11 mouse cellular contexts compared by ENCODE assay signal in genomic region chr5:88933454-88933853, GRCm38 (mm10). TPM values are rescaled to one million over a fixed set of nuclear protein-coding genes. Genes with fewer than 3 reads are reported as not detected.
DNase-seq lines count a peak whose midpoint lies in the region; ATAC-seq lines count a peak whose summit lies in the region.
"Had no signal": no experiment of that assay in that cellular context is flagged by ENCODE, and none has a peak within 500 bp of the region (broad histone marks: within the 10 kb centered on the region; RNA-seq: fewer than 3 reads in every experiment).

No protein-coding gene starts in this region.

- no peak for ATAC-seq in forebrain, embryonic 13.5 days
- ATAC-seq in forebrain, embryonic 11.5 days (replicated peaks; ENCODE audit: low FRiP score): no peak
- ATAC-seq in kidney, embryonic 16.5 days (ENCODE audit: low FRiP score, low TSS enrichment): no peak
- no peak for ATAC-seq in heart, embryonic 11.5 days (replicated peaks; ENCODE audit: insufficient number of reproducible peaks, low FRiP score, low TSS enrichment)
- ATAC-seq in midbrain, embryonic 14.5 days (ENCODE audit: low FRiP score, low TSS enrichment): no peak

- no peaks in the 10 kb centered on the region for H3K27me3 ChIP-seq in forebrain, embryonic 13.5 days
- no peaks in the 10 kb centered on the region for H3K27me3 ChIP-seq in forebrain, embryonic 11.5 days (ENCODE audit: control insufficient read depth, insufficient read depth, low read length)
- no peaks in the 10 kb centered on the region for H3K27me3 ChIP-seq in kidney, embryonic 16.5 days (ENCODE audit: insufficient read depth, low read length)
- no peaks in the 10 kb centered on the region for H3K27me3 ChIP-seq in heart, embryonic 11.5 days (ENCODE audit: control insufficient read depth, insufficient read depth, low read length)
- H3K27me3 ChIP-seq in midbrain, embryonic 14.5 days (ENCODE audit: control insufficient read depth, insufficient read depth, low read length): no peaks in the 10 kb centered on the region

- no peaks in the 10 kb centered on the region for H3K9me3 ChIP-seq in forebrain, embryonic 13.5 days (replicated peaks)
- H3K9me3 ChIP-seq in forebrain, embryonic 11.5 days (ENCODE audit: control insufficient read depth, low read length): no peaks in the 10 kb centered on the region
- H3K9me3 ChIP-seq in kidney, embryonic 16.5 days (ENCODE audit: low read length): no peaks in the 10 kb centered on the region
- no peaks in the 10 kb centered on the region for H3K9me3 ChIP-seq in heart, embryonic 11.5 days (replicated peaks; ENCODE audit: control insufficient read depth, low read length)
- H3K9me3 ChIP-seq in midbrain, embryonic 14.5 days (ENCODE audit: control insufficient read depth, low read length): no peaks in the 10 kb centered on the region
- H3K9me3 ChIP-seq: megakaryocyte, embryonic 14.5 days had no signal

- no peak for DNase-seq in forebrain, embryonic 11.5 days (ENCODE audit: low spot score)
- DNase-seq in kidney, postnatal 4 days: peak; percentile 44 to 54
- peak; percentile 22 for DNase-seq in midbrain, embryonic 14.5 days
- DNase-seq in cerebellum, postnatal 4 days (ENCODE audit: low spot score in 2 of 2): no peak
- no peak for DNase-seq in right cerebral cortex, postnatal 14 days
- DNase-seq: adrenal gland, adult 2 months; kidney, adult 18-20 months had no signal

- WGBS in forebrain, embryonic 13.5 days: 60% methylated on average over 7 of the region's 7 CpGs
- 74% methylated on average over 7 of the region's 7 CpGs for WGBS in forebrain, embryonic 11.5 days
- WGBS in kidney, embryonic 16.5 days: 53% methylated on average over 7 of the region's 7 CpGs
- WGBS in heart, embryonic 11.5 days (ENCODE audit: insufficient replicate concordance): 49% methylated on average over 7 of the region's 7 CpGs
- WGBS in midbrain, embryonic 14.5 days: 47% methylated on average over 7 of the region's 7 CpGs

- 0 out of 2 replicates have a peak overlapping the region, but pooled peaks have one; percentile 1 for H3K27ac ChIP-seq in forebrain, embryonic 13.5 days
- H3K27ac ChIP-seq in forebrain, embryonic 11.5 days (ENCODE audit: low read depth, low read length): no peak overlapping the region
- no peak overlapping the region for H3K27ac ChIP-seq in kidney, embryonic 16.5 days (ENCODE audit: low read length)
- H3K27ac ChIP-seq in heart, embryonic 11.5 days (ENCODE audit: low read depth, low read length): 0 out of 2 replicates have a peak overlapping the region, but pooled peaks have one; percentile 10
- no peak overlapping the region for H3K27ac ChIP-seq in midbrain, embryonic 14.5 days (replicated peaks; ENCODE audit: low read depth, low read length)

- H3K4me3 ChIP-seq in forebrain, embryonic 13.5 days: no peak overlapping the region
- H3K4me3 ChIP-seq in forebrain, embryonic 11.5 days (ENCODE audit: low read depth, low read length): no peak overlapping the region
- no peak overlapping the region for H3K4me3 ChIP-seq in kidney, embryonic 16.5 days (ENCODE audit: low read length)
- H3K4me3 ChIP-seq in heart, embryonic 11.5 days (ENCODE audit: low read depth, low read length): no peak overlapping the region
- no peak overlapping the region for H3K4me3 ChIP-seq in midbrain, embryonic 14.5 days (replicated peaks; ENCODE audit: low read depth, low read length)

- no peak overlapping the region for H3K4me2 ChIP-seq in forebrain, embryonic 13.5 days
- H3K4me2 ChIP-seq in forebrain, embryonic 11.5 days (ENCODE audit: low read depth, low read length, severe bottlenecking): no peak overlapping the region
- no peak overlapping the region for H3K4me2 ChIP-seq in kidney, embryonic 16.5 days (replicated peaks; ENCODE audit: low read depth, low read length)
- no peak overlapping the region for H3K4me2 ChIP-seq in heart, embryonic 11.5 days
- H3K4me2 ChIP-seq in midbrain, embryonic 14.5 days (ENCODE audit: low read length): peak overlapping the region; percentile 36

- peaks cover 32% of the 10 kb centered on the region for H3K4me1 ChIP-seq in forebrain, embryonic 13.5 days
- peaks cover 6% of the 10 kb centered on the region; the same call in 1 of the 2 replicates for H3K4me1 ChIP-seq in forebrain, embryonic 11.5 days (replicated peaks; ENCODE audit: control insufficient read depth, insufficient read depth, low read length)
- H3K4me1 ChIP-seq in kidney, embryonic 16.5 days (ENCODE audit: insufficient read depth, low read length): peaks cover 36% of the 10 kb centered on the region
- peaks cover 36% of the 10 kb centered on the region for H3K4me1 ChIP-seq in heart, embryonic 11.5 days (ENCODE audit: control insufficient read depth, insufficient read depth, low read length)
- peaks cover 11% of the 10 kb centered on the region for H3K4me1 ChIP-seq in midbrain, embryonic 14.5 days (ENCODE audit: control insufficient read depth, insufficient read depth, low read length)

- no peak overlapping the region for H3K9ac ChIP-seq in forebrain, embryonic 13.5 days
- H3K9ac ChIP-seq in forebrain, embryonic 11.5 days (ENCODE audit: low read length): no peak overlapping the region
- no peak overlapping the region for H3K9ac ChIP-seq in kidney, embryonic 16.5 days (replicated peaks; ENCODE audit: low read length)
- H3K9ac ChIP-seq in heart, embryonic 11.5 days (ENCODE audit: low read depth, low read length): no peak overlapping the region
- H3K9ac ChIP-seq in midbrain, embryonic 14.5 days (replicated peaks; ENCODE audit: low read length): no peak overlapping the region

- no peaks in the 10 kb centered on the region for H3K36me3 ChIP-seq in forebrain, embryonic 13.5 days (ENCODE audit: poor library complexity, severe bottlenecking)
- H3K36me3 ChIP-seq in forebrain, embryonic 11.5 days (ENCODE audit: control insufficient read depth, insufficient read depth, low read length): no peaks in the 10 kb centered on the region
- H3K36me3 ChIP-seq in kidney, embryonic 16.5 days (ENCODE audit: insufficient read depth, low read length): no peaks in the 10 kb centered on the region
- no peaks in the 10 kb centered on the region for H3K36me3 ChIP-seq in heart, embryonic 11.5 days (ENCODE audit: control insufficient read depth, insufficient read depth, low read length)
- no peaks in the 10 kb centered on the region for H3K36me3 ChIP-seq in midbrain, embryonic 14.5 days (ENCODE audit: control insufficient read depth, insufficient read depth, low read length)

RNA-seq across cellular contexts. Expression of gene Slc4a4, which starts 46.8 kb away (rescaled TPM):
- 0.68 and 1.1 TPM in 2 replicates for polyA plus RNA-seq in forebrain, embryonic 13.5 days (2015; fragmentation: Nextera tagmentation; extraction: Ambion mirVana)
- 3.0 and 3.1 TPM in 2 replicates for polyA plus RNA-seq in forebrain, embryonic 11.5 days (2014; fragmentation: Nextera tagmentation; extraction: Ambion mirVana)
- polyA plus RNA-seq in kidney, embryonic 16.5 days (2015; fragmentation: Nextera tagmentation; extraction: Ambion mirVana): 11.1 and 12.7 TPM in 2 replicates
- polyA plus RNA-seq in heart, embryonic 11.5 days (2014; fragmentation: Nextera tagmentation; extraction: Ambion mirVana): 2.9 and 3.4 TPM in 2 replicates
- 4.8 and 6.6 TPM in 2 replicates for polyA plus RNA-seq in midbrain, embryonic 14.5 days (2014; fragmentation: Nextera tagmentation; extraction: Ambion mirVana)

Comparison
In these comparisons a context has a peak if more than half of its experiments do, and no peak if none do; other contexts are left out.
1. H3K27ac ChIP-seq: peak in forebrain, embryonic 13.5 days (single experiment) and heart, embryonic 11.5 days (single experiment); none in forebrain, embryonic 11.5 days (single experiment), kidney, embryonic 16.5 days (single experiment) and midbrain, embryonic 14.5 days (single experiment).
2. DNase-seq: peak in kidney, postnatal 4 days (2 of 2) and midbrain, embryonic 14.5 days (single experiment); none in forebrain, embryonic 11.5 days (single experiment), cerebellum, postnatal 4 days (0 of 2) and right cerebral cortex, postnatal 14 days (single experiment).